8 mouse cellular contexts compared by ENCODE assay signal in genomic region chr3:103915509-103915896, GRCm38 (mm10). TPM values are rescaled to one million over a fixed set of nuclear protein-coding genes. Genes with fewer than 3 reads are reported as not detected.
A peak's percentile ranks its signal among the peaks of the same experiment; 100 is the strongest.
DNase-seq lines count a peak whose midpoint lies in the region; ATAC-seq and TF ChIP-seq lines count a peak whose summit lies in the region.

No protein-coding gene starts in this region.

- peak overlapping the region; percentile 98 for H3K27ac ChIP-seq in layer of hippocampus, adult 2 months
- H3K27ac ChIP-seq in neural tube, embryonic 12.5 days, result no peak overlapping the region

- H3K4me1 ChIP-seq in neural tube, embryonic 12.5 days, result peaks cover 10% of the 10 kb centered on the region

- WGBS in neural tube, embryonic 12.5 days, result 8% methylated on average over 7 of the region's 7 CpGs

- H3K9ac ChIP-seq in neural tube, embryonic 12.5 days, result peak overlapping the region; percentile 94

- H3K9me3 ChIP-seq in neural tube, embryonic 12.5 days, result no peaks in the 10 kb centered on the region

- ATAC-seq in neural tube, embryonic 12.5 days (ENCODE audit: low FRiP score, low read depth), result no peak

- H3K4me3 ChIP-seq in layer of hippocampus, adult 2 months, result peak overlapping the region; percentile 65
- peak overlapping the region; percentile 97 for H3K4me3 ChIP-seq in neural tube, embryonic 12.5 days

- no peak for TF ChIP-seq CTCF in layer of hippocampus, adult 2 months (conservative IDR thresholded peaks at IDR 0.05)

- no peaks in the 10 kb centered on the region for H3K27me3 ChIP-seq in neural tube, embryonic 12.5 days (replicated peaks)

- H3K4me2 ChIP-seq in neural tube, embryonic 12.5 days (replicated peaks), result peak overlapping the region; percentile 75

- no peak for DNase-seq in layer of hippocampus, adult 2 months (ENCODE audit: low spot score in 2 of 2)
- no peak for DNase-seq in layer of hippocampus, adult 18-20 months (ENCODE audit: low spot score in 2 of 2)
- DNase-seq in c-Kit-positive CD71-positive TER-119-positive erythroid progenitor cells, embryonic 14.5 days (ENCODE audit: low spot score), result peak; percentile 27
- DNase-seq in induced T-regulatory cell, adult 2 months (ENCODE audit: low read depth), result peak; percentile 61
- DNase-seq in thymus, postnatal 14 days, result no peak
- no peak for DNase-seq in spleen, adult 18-20 months
- DNase-seq in cerebellum, postnatal 4 days (ENCODE audit: low spot score in 2 of 2), result no peak

- peaks cover 6% of the 10 kb centered on the region; the same call in 1 of the 2 replicates for H3K36me3 ChIP-seq in neural tube, embryonic 12.5 days

RNA-seq across cellular contexts. Expression of gene Rsbn1, which starts 1.6 kb away (rescaled TPM):
- total RNA-seq in layer of hippocampus, adult 2 months (2021), result 10 to 100 TPM; 21.1 to 22.0 TPM
- total RNA-seq in layer of hippocampus, adult 18-20 months (2021), result 10 to 100 TPM; 22.1 to 25.9 TPM
- 24.0 and 25.3 TPM in 2 replicates for polyA plus RNA-seq in neural tube, embryonic 12.5 days (2016; fragmentation: Nextera tagmentation; extraction: Ambion mirVana)

RNA-seq across cellular contexts. Expression of gene Phtf1, which starts 52.4 kb away (rescaled TPM):
- 10 to 100 TPM; 42.2 to 43.2 TPM for total RNA-seq in layer of hippocampus, adult 2 months (2021)
- total RNA-seq in layer of hippocampus, adult 18-20 months (2021), result 10 to 100 TPM; 42.4 to 43.7 TPM
- polyA plus RNA-seq in neural tube, embryonic 12.5 days (2016; fragmentation: Nextera tagmentation; extraction: Ambion mirVana), result 43.3 and 43.5 TPM in 2 replicates

RNA-seq across cellular contexts. Expression of gene Ptpn22, which starts 55.9 kb away (rescaled TPM):
- total RNA-seq in layer of hippocampus, adult 2 months (2021), result 1 to 10 TPM in 1 of 2 experiments, under 1 TPM in 1; 0.88 to 2.0 TPM
- total RNA-seq in layer of hippocampus, adult 18-20 months (2021), result under 1 TPM; 0.68 to 0.89 TPM
- polyA plus RNA-seq in neural tube, embryonic 12.5 days (2016; fragmentation: Nextera tagmentation; extraction: Ambion mirVana), result 0.44 TPM in 1 of 2 replicates, not detected in the other

Comparison
In these comparisons a context has a peak if more than half of its experiments do, and no peak if none do; other contexts are left out.
1. DNase-seq: peak in c-Kit-positive CD71-positive TER-119-positive erythroid progenitor cells, embryonic 14.5 days (single experiment) and induced T-regulatory cell, adult 2 months (single experiment); none in layer of hippocampus, adult 2 months (0 of 2), layer of hippocampus, adult 18-20 months (0 of 2), thymus, postnatal 14 days (single experiment), spleen, adult 18-20 months (0 of 2) and cerebellum, postnatal 4 days (0 of 2).